Mouse (Mus musculus) cortical plate, adult 2 months (tissue): ENCODE data around the gene Ifnar2.

Experiments used
- CTCF ChIP-seq: fragments of 200-500 bp; IDR thresholded peaks from 2 replicates; pipeline ENCODE4 v1.5.1; 2011; ENCODE audit warnings: mild to moderate bottlenecking, control low read depth, low read length; ENCODE audit not compliant: insufficient read depth; ENCODE audit errors: extremely low read depth
- POLR2A ChIP-seq: fragments of 200-500 bp; IDR thresholded peaks from 2 replicates; pipeline ENCODE4 v1.6.1; 2011; ENCODE audit warnings: mild to moderate bottlenecking, low read length, control low read depth; ENCODE audit not compliant: insufficient read depth; ENCODE audit errors: extremely low read depth

GRCm38 (mm10) chr16:91418531-91418930 lies 45.9 kb downstream of the Ifnar2 start:
- TF ChIP-seq POLR2A (no peak), CTCF (no peak)
